Mouse (Mus musculus): ENCODE measurements around the gene Olfr1418. TPM values are rescaled to one million over a fixed set of nuclear protein-coding genes. Genes with fewer than 3 reads are reported as not detected.
A peak's percentile ranks its signal among the peaks of the same experiment; 100 is the strongest.

Olfr1418 gene
- polyA plus RNA-seq, 1 experiment from 2014 or later = not detected

DNA sequence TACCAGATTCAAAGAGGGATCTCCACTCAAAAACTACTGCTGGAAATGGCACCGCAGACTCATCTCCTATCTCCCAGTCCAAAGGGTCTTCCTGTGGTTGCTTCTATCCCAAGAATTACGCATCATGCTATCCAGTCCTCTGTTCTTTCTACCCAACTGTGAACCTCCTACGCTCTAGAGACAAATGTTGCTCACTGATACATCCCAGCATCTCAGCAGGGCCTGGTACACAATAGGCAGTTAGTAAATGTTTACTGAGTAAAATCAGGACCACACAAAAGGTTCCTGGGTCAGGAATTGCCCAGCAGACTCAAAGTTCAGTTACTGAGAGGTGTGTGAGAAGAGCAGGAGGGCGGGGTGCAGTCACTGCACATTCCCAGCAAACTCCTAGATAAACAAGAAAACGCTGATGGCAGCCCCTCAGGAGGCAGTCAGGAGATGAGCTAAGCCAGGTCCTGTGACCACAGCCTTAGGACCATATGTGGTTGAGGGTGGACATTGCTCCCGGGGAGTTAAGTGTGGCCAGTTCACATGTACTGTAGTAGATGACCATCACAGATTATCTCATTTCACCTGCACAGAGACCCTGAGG, 46.0 kb downstream of the Olfr1418 start:
- Histone ChIP-seq H3K4me3 (ENCODE audit: low read depth, low read length) (no peak overlapping the region), H3K4me2 (ENCODE audit: low read depth, low read length) (no peak overlapping the region), H3K36me3 (ENCODE audit: control insufficient read depth, insufficient read depth, low read length) (no peaks in the 10 kb centered on the region), H3K27me3 (replicated peaks; ENCODE audit: control insufficient read depth, insufficient read depth, low read length) (peaks cover 34% of the 10 kb centered on the region), H3K4me1 (ENCODE audit: control insufficient read depth, insufficient read depth, low read length) (no peaks in the 10 kb centered on the region), H3K27ac (replicated peaks; ENCODE audit: low read depth, low read length) (no peak overlapping the region), H3K9me3 (ENCODE audit: control insufficient read depth, low read length) (no peaks in the 10 kb centered on the region), H3K9ac (ENCODE audit: low read depth, low read length) (no peak overlapping the region)
- DNase-seq (ENCODE audit: low spot score) (no peak), ATAC-seq (ENCODE audit: low read depth) (no peak)
- 82% methylated on average over 6 of the region's 6 CpGs for WGBS

DNA sequence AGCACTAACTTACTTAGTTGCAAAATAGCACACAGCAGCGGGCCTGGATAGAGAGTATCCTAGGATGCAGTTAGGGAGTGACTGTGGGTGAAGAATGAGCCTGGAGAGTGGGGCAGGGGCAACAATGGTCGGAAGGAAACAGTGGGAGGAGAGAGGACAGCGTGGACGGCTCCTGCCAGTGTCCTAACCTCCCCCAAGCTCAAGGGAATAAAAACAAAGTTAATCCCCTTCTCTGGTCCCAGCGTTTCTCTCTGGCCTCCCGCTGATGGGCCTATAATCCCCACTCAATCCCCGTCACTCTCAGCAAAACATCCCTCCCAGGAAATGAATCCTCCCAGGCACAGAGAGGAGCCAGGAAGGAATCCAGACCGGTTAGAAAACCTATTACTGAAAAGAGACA, 47.2 kb downstream of the Olfr1418 start:
- no peak overlapping the region for H3K4me2 ChIP-seq (ENCODE audit: low read depth, low read length)
- H3K36me3 ChIP-seq (ENCODE audit: control insufficient read depth, insufficient read depth, low read length) = no peaks in the 10 kb centered on the region
- no peaks in the 10 kb centered on the region for H3K9me3 ChIP-seq (ENCODE audit: control insufficient read depth, low read length)
- no peaks in the 10 kb centered on the region for H3K4me1 ChIP-seq (ENCODE audit: control insufficient read depth, insufficient read depth, low read length)
- WGBS = 10% methylated on average over 8 of the region's 8 CpGs
- no peak overlapping the region for H3K27ac ChIP-seq (replicated peaks; ENCODE audit: low read depth, low read length)
- no peak for ATAC-seq (ENCODE audit: low read depth)
- H3K9ac ChIP-seq (ENCODE audit: low read depth, low read length) = no peak overlapping the region
- H3K27me3 ChIP-seq (replicated peaks; ENCODE audit: control insufficient read depth, insufficient read depth, low read length) = peaks cover 26% of the 10 kb centered on the region
- DNase-seq (ENCODE audit: low spot score) = peak; percentile 3
- H3K4me3 ChIP-seq (ENCODE audit: low read depth, low read length) = no peak overlapping the region

DNA sequence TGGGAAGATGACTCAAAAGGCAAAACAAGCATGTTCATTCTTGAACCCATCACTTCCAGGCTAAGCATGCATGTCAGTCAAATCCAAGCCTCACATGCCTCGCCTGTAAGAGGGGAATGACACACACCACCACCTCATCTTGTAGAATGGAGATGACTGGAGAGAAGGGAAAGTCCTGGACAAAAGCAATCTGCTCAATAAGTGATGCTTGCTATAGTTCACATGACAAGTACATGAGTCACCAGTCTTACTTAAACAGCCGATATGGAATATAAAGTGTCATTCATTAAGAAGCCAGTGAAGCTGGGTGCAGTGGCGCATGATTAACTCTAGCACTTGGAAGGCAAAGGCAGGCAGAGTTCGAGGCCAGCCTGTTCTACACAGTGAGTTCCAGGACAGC, 47.7 kb downstream of the Olfr1418 start:
- Histone ChIP-seq H3K36me3 (ENCODE audit: control insufficient read depth, insufficient read depth, low read length) (no peaks in the 10 kb centered on the region), H3K4me1 (ENCODE audit: control insufficient read depth, insufficient read depth, low read length) (no peaks in the 10 kb centered on the region), H3K9ac (ENCODE audit: low read depth, low read length) (no peak overlapping the region), H3K9me3 (ENCODE audit: control insufficient read depth, low read length) (no peaks in the 10 kb centered on the region), H3K4me2 (ENCODE audit: low read depth, low read length) (no peak overlapping the region), H3K27me3 (replicated peaks; ENCODE audit: control insufficient read depth, insufficient read depth, low read length) (peaks cover 21% of the 10 kb centered on the region), H3K4me3 (ENCODE audit: low read depth, low read length) (no peak overlapping the region), H3K27ac (replicated peaks; ENCODE audit: low read depth, low read length) (no peak overlapping the region)
- ATAC-seq (ENCODE audit: low read depth) (no peak), DNase-seq (ENCODE audit: low spot score) (no peak)
- 76% methylated on average over 4 of the region's 4 CpGs for WGBS

- no peak overlapping the region for H3K27ac ChIP-seq (replicated peaks; ENCODE audit: low read depth, low read length)
- H3K4me1 ChIP-seq (ENCODE audit: control insufficient read depth, insufficient read depth, low read length) = no peaks in the 10 kb centered on the region
- H3K36me3 ChIP-seq (ENCODE audit: control insufficient read depth, insufficient read depth, low read length) = no peaks in the 10 kb centered on the region
- no peaks in the 10 kb centered on the region for H3K9me3 ChIP-seq (ENCODE audit: control insufficient read depth, low read length)
- H3K9ac ChIP-seq (ENCODE audit: low read depth, low read length) = no peak overlapping the region
- DNase-seq (ENCODE audit: low spot score) = peak; percentile 64
- no peak overlapping the region for H3K4me3 ChIP-seq (ENCODE audit: low read depth, low read length)
- WGBS = 54% methylated on average over 5 of the region's 5 CpGs
- H3K27me3 ChIP-seq (replicated peaks; ENCODE audit: control insufficient read depth, insufficient read depth, low read length) = peaks cover 8% of the 10 kb centered on the region; the same call in 1 of the 2 replicates
- peak; percentile 79; the same call in 1 of the 2 replicates for ATAC-seq (ENCODE audit: low read depth)
- H3K4me2 ChIP-seq (ENCODE audit: low read depth, low read length) = no peak overlapping the region
These were observed 49.0 kb downstream of the Olfr1418 start for GRCm38 (mm10) chr19:11811688-11812365.

DNA sequence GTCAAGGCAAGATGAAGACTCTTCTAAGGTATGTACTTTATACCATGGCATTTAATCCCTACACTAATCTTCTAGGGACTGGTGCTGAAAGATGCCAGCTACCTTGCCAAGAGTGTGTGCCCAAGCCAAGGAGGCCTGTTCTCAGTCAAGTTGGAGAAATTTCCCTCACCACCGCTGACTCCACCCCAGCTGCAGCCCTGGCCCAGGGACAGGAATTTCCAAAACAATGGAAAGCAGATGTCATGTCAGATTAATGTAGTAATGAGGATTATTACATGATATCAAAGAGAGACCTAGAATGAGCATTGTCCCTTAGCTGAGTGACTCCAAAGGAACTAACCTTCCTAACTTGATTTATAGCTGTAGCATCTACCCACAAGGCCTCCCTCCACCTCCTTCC, 50.0 kb downstream of the Olfr1418 start:
- Histone ChIP-seq H3K27ac (replicated peaks; ENCODE audit: low read depth, low read length) (no peak overlapping the region), H3K36me3 (ENCODE audit: control insufficient read depth, insufficient read depth, low read length) (no peaks in the 10 kb centered on the region), H3K9me3 (ENCODE audit: control insufficient read depth, low read length) (no peaks in the 10 kb centered on the region), H3K4me3 (ENCODE audit: low read depth, low read length) (no peak overlapping the region), H3K27me3 (replicated peaks; ENCODE audit: control insufficient read depth, insufficient read depth, low read length) (no peaks in the 10 kb centered on the region; the same call in 1 of the 2 replicates), H3K9ac (ENCODE audit: low read depth, low read length) (no peak overlapping the region), H3K4me2 (ENCODE audit: low read depth, low read length) (no peak overlapping the region), H3K4me1 (ENCODE audit: control insufficient read depth, insufficient read depth, low read length) (no peaks in the 10 kb centered on the region)
- peak; percentile 37; the same call in 1 of the 2 replicates for ATAC-seq (ENCODE audit: low read depth)
- 41% methylated on average over 1 of the region's 1 CpGs for WGBS
- DNase-seq (ENCODE audit: low spot score) = peak; percentile 24

DNA sequence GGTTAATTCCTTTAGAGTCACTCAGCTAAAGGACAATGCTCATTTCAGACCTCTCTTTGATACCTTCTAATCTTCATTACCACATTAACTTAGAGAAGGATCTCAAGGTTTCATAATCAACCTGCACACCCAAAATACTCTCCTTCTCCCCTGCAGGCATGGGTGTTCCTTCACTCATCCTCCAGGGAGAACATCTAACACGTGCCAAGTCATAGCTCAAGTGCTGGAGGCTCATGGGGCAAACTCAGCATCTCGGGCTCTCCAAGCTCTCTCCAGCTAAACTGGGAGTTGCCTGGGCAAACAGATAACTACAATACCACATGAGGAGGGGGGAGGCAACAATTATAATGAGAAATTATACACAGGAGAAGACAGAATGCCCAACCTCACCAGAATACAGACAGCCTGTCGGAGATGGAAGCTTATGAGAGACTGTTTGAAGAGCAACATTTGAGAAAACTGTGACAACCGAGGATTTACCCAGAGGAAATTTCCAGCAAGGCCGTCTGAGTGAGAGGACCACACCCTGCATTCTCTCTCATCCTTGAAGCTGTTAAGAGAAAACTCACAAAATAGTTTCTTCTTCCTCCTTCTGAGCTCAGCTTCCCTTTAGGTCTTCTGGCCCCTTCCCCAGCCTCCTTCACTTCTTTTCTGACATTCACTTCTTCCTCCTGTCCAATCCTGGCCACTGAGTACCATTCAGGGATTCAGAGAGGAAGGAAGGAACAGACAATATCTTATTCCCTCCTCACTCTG, 50.7 kb downstream of the Olfr1418 start:
- no peak for ATAC-seq (ENCODE audit: low read depth)
- Histone ChIP-seq H3K9me3 (ENCODE audit: control insufficient read depth, low read length) (no peaks in the 10 kb centered on the region), H3K27ac (replicated peaks; ENCODE audit: low read depth, low read length) (no peak overlapping the region), H3K27me3 (replicated peaks; ENCODE audit: control insufficient read depth, insufficient read depth, low read length) (no peaks in the 10 kb centered on the region), H3K9ac (ENCODE audit: low read depth, low read length) (no peak overlapping the region), H3K4me1 (ENCODE audit: control insufficient read depth, insufficient read depth, low read length) (no peaks in the 10 kb centered on the region), H3K36me3 (ENCODE audit: control insufficient read depth, insufficient read depth, low read length) (no peaks in the 10 kb centered on the region), H3K4me2 (ENCODE audit: low read depth, low read length) (no peak overlapping the region), H3K4me3 (ENCODE audit: low read depth, low read length) (no peak overlapping the region)
- WGBS = 74% methylated on average over 5 of the region's 5 CpGs
- DNase-seq (ENCODE audit: low spot score) = no peak

DNA sequence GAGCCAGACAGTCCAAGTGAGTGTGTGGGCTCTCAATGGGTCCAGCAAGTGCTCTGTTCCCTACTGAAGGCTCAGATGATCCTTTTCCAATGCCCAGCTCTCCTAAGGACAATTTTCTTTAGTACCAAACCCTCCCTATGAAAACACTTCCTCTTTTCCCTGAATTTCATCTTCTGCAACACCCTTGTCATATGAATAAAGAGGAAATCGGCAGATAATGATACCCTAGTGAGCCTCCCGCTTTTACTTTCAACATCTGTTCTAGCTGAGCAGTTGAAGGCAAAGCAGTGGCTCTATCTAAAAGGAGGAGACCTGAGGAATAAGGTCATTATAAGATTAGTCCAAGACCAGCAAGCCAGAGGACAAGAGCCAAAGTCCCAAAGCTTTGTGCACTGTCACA, 52.4 kb downstream of the Olfr1418 start:
- DNase-seq (ENCODE audit: low spot score) (no peak), ATAC-seq (ENCODE audit: low read depth) (no peak)
- Histone ChIP-seq H3K36me3 (ENCODE audit: control insufficient read depth, insufficient read depth, low read length) (no peaks in the 10 kb centered on the region), H3K27ac (replicated peaks; ENCODE audit: low read depth, low read length) (no peak overlapping the region), H3K4me1 (ENCODE audit: control insufficient read depth, insufficient read depth, low read length) (no peaks in the 10 kb centered on the region), H3K27me3 (replicated peaks; ENCODE audit: control insufficient read depth, insufficient read depth, low read length) (no peaks in the 10 kb centered on the region), H3K9ac (ENCODE audit: low read depth, low read length) (no peak overlapping the region), H3K9me3 (ENCODE audit: control insufficient read depth, low read length) (no peaks in the 10 kb centered on the region), H3K4me3 (ENCODE audit: low read depth, low read length) (no peak overlapping the region), H3K4me2 (ENCODE audit: low read depth, low read length) (no peak overlapping the region)
- 75% methylated on average over 2 of the region's 2 CpGs for whole genome bisulfite sequencing

DNA sequence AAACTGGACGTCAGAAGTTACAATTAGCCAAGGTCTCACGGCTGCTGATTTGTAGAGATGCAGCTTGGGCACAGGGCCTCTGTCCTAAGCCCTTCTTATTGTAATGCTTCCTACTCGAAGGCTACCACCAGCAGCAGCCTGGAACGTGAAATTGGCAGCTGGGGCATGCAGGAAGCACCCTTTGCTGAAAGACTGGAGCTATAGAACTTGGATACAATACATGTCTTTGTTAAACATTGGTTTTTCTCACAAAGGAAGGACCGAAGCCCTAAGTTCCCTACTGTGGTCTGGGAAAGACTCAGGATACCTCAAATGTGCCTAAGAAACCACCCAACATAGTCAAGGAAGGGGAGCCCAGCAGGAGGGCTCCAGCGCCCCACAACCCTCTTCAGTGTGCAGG, 53.0 kb downstream of the Olfr1418 start:
- DNase-seq (ENCODE audit: low spot score) (no peak), ATAC-seq (ENCODE audit: low read depth) (no peak)
- Histone ChIP-seq H3K9me3 (ENCODE audit: control insufficient read depth, low read length) (no peaks in the 10 kb centered on the region), H3K27me3 (replicated peaks; ENCODE audit: control insufficient read depth, insufficient read depth, low read length) (no peaks in the 10 kb centered on the region), H3K27ac (replicated peaks; ENCODE audit: low read depth, low read length) (no peak overlapping the region), H3K4me2 (ENCODE audit: low read depth, low read length) (no peak overlapping the region), H3K9ac (ENCODE audit: low read depth, low read length) (no peak overlapping the region), H3K4me3 (ENCODE audit: low read depth, low read length) (no peak overlapping the region), H3K4me1 (ENCODE audit: control insufficient read depth, insufficient read depth, low read length) (no peaks in the 10 kb centered on the region), H3K36me3 (ENCODE audit: control insufficient read depth, insufficient read depth, low read length) (no peaks in the 10 kb centered on the region)
- 46% methylated on average over 6 of the region's 6 CpGs for WGBS

Measured in embryonic facial prominence, embryonic 14.5 days (tissue).